Mouse (Mus musculus) layer of hippocampus, postnatal 36 days (tissue): ENCODE measurements at regions not wholly inside any gene's neighbourhood (a gene's known extent, or its start where the extent isn't known, plus 50 kb on each side); places are given as distances from the start of the nearest gene placed in this dataset.

Experiments used
- DNase-seq, 2 experiments: peaks; one replicate each; pipeline ENCODE4 v3.0.0; 2022

GRCm38 (mm10) chr14:62003013-62003781 lies 289.2 kb upstream of the Rnaseh2b start:
- DNase-seq, result peak; percentile 17 to 36

GRCm38 (mm10) chr14:62003797-62004196 lies 288.6 kb upstream of the Rnaseh2b start:
- DNase-seq, result no peak

DNA sequence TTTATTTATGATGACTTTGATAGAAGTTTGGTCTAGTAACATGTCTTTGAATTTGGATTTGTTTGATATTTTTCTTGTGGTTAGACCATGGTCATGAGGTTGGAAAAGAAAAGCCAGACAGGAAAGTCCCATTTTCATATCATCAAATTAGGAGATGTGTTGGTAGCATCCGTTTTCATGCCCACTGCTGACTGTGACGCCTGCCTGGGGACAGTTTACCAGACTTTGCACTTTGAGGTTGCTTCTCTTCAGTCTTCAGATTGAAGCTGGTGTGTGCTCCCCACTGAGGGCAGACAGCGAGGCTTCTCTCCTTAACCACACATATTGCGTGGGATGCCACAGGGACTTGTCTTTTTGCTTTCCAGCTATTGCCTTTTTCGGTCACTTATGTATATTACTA lies 283.7 kb upstream of the Rnaseh2b start:
- DNase-seq, result no peak

DNA sequence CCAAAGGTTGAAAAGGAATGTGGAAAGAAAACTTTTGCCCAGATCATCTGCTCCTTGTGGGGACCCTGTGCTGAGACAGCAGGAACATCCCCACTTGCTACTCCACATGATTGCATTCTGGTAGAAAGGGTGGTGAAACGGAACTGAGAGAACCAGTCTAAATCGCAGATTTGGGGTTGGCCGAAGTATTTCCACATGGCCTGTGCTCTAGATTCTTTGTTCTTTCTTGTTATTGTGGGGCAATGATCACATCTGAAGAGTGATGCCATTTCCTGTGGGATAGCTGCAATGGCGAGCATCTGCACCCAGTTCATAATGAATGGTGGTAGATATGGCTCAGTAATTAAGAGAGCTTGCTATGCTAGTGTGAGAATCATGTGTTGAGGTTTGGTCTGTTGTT lies 273.6 kb upstream of the Rnaseh2b start:
- DNase-seq, result no peak

DNA sequence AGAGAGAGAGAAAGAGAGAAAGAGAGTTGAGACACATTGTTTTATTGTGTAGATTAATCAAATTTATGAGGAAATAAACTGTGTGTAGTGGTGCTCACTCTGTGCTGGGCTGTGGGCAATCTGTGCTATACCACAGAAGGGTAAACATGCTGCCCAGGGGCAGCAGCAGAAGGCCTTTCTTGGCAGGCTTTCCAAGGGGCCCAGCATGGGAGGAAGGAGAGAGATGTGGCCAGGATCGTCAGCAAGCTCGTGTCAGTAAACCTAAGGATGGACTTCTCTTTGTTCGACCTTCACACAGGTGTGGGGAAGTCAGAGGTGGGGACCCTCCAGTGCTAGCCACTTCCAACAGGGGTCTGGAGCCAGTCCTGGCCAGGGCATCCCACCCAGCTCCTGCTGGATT lies 271.4 kb upstream of the Rnaseh2b start:
- no peak for DNase-seq

DNA sequence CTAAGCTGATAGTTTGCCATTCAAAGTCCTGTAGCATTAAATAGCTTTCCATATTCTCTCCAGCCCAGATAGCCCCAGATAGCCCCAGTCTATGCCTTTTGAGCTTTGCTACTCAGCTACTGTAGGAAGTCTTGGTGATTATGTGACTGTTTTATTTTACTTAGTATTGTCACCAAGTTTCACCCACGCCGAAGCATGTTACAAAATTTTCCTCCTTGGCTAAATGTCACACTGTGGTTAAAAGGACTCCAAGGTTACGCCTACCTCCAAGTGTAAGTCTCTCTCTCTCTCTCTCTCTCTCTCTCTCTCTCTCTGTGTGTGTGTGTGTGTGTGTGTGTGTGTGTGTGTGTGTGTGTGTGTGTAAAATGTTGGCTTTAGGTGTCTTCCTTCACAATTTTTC lies 270.2 kb upstream of the Rnaseh2b start:
- no peak for DNase-seq

DNA sequence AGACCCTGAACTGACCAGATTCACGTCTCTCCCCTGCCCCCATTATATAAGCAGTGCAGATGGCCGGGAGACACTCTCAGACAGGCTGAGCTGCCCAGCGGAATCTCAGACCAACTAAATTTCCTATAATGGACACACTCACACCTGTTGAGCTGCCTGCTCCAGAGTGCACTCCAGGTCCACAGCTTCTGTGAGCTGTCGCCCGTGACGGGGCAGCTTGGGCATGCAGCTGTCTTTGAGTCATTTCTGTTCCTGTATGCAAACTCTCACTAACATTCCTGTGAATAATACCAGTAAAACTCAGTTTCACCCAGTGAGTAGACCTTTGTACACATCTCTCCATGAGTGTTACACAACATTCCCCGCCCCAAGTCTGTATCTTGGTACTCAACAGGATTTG lies 269.4 kb upstream of the Rnaseh2b start:
- DNase-seq, result no peak

GRCm38 (mm10) chr14:62027751-62028279 lies 264.6 kb upstream of the Rnaseh2b start:
- DNase-seq, result no peak

GRCm38 (mm10) chr14:62030059-62030458 lies 262.3 kb upstream of the Rnaseh2b start:
- no peak for DNase-seq

- DNase-seq, result no peak
These were observed 258.7 kb upstream of the Rnaseh2b start for GRCm38 (mm10) chr14:62033661-62034060.

DNA sequence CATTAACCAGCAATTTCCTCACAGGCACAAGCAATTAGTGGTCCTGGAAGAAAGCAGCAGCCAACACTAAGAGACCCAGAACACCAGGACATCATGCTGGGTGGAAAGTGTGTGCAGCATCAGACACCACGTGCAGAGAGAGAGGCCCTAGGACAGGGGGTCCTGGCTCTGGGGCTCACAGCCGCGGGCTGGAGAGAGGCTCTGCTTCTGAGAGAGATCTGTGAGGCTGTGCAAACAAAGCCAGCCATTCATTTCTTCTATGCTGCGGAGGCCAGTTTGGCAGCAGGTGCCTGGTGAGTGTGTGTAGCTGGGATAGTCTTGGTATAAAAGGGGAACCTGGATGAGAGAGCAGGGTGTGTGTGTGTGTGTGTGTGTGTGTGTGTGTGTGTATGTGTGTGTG lies 257.7 kb upstream of the Rnaseh2b start:
- DNase-seq, result peak in 1 of 2 experiments; percentile 4

- DNase-seq, result no peak
These were observed 257.0 kb upstream of the Rnaseh2b start for GRCm38 (mm10) chr14:62035416-62035815.

DNA sequence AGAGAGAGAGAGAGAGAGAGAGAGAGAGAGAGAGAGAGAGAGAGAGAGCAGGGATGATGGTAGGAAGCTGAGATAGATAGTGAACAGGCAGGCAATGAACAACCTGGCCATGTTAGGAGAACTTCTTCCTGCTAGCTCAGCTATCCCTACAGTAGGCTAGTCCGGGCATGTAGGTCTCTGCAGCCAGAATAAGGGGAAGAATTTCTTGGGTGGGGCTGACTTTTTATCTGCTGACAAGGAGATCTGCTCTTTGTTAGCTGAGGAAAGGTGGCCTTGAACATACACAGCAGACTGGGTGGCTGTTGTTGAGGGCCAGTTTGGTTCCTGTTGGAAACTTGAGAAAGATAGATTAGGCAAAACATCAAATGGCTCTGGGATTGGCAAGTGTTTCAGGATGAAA lies 254.9 kb upstream of the Rnaseh2b start:
- no peak for DNase-seq

- DNase-seq, result no peak
These were observed 254.5 kb upstream of the Rnaseh2b start for GRCm38 (mm10) chr14:62037917-62038316.

GRCm38 (mm10) chr14:62042305-62043116 lies 249.9 kb upstream of the Rnaseh2b start:
- DNase-seq, result peak; percentile 54 to 77

GRCm38 (mm10) chr14:62043117-62043422 lies 249.3 kb upstream of the Rnaseh2b start:
- no peak for DNase-seq

DNA sequence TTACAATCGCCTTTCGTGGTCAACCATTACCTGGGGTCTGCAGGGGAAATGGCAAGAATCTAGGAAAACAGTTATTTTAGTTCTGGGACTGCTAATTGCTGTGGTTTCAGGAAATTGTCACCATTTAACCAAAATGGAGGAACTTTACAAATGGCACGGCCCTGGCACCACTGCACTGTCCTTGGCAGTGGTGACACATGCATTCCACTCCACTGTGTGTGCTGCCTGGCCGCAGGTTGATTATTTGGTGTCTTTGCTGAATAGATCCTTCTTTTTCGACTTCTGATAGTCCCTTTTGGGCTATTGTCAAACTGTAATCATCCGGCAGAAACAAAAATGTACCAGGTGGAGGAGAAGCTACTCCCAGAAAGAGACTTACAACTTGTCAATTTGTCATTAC lies 241.4 kb upstream of the Rnaseh2b start:
- DNase-seq, result no peak

DNA sequence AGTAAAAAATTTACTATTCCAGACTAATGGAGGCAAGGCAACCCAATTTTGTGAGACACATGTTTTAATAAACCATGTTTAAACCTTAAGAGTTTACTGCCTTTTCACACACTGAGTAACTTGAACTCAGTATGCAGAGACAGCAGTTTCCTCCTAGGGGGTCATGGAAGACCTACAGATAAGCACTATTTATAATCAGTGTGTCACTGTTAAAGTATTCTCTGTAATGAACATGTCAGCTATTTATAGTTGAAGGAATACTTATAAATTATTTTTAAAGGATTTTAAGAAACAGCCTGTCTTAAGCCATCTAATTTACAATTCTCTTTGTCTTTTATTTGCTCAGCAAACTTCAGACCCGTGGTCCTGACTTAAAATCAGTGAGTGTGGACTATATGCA lies 240.5 kb upstream of the Rnaseh2b start:
- DNase-seq, result no peak

DNA sequence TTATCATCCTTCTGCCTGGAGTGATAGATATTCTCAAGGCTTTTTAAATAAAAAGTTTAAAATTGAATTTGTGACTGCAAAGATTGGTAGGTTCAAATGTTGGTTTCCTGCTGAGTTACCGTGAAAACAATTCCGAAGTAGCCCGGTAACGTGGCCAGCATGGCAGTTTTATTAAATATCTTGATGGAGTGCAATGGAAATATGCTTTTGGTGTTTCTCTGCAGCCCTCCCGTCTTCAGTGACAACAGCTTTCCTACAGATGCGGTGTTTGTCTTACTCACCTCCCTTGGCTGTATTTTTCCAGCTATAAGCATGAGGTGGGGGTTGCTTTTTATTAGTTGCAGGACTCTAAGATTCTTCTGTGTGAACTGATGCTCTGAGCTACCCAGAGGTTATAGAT lies 239.4 kb upstream of the Rnaseh2b start:
- DNase-seq, result no peak

- DNase-seq, result no peak
These were observed 235.3 kb upstream of the Rnaseh2b start for GRCm38 (mm10) chr14:62057096-62057495.

DNA sequence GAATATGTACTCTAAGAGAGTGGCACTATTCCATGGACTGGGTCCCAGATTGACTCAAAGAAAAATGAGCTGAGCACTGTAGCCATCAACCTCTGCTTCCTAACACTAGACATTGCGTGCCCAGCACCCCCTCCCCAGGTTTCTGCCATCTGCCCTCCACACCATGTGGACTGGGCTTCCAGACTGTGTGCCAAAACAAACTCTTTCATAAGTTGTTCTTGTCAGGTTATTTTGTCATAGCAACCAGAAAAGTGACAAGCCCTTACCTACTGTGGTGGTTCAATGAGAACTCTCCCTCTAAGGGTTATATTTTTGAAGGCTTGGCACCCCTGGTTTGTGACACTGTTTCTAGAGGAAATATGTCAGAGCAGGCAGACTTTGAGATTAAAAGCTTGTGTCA lies 234.3 kb upstream of the Rnaseh2b start:
- DNase-seq, result no peak

GRCm38 (mm10) chr14:62071140-62071539 lies 221.2 kb upstream of the Rnaseh2b start:
- no peak for DNase-seq

- DNase-seq, result peak in 1 of 2 experiments; percentile 1
These were observed 208.3 kb upstream of the Rnaseh2b start for GRCm38 (mm10) chr14:62084047-62084446.

DNA sequence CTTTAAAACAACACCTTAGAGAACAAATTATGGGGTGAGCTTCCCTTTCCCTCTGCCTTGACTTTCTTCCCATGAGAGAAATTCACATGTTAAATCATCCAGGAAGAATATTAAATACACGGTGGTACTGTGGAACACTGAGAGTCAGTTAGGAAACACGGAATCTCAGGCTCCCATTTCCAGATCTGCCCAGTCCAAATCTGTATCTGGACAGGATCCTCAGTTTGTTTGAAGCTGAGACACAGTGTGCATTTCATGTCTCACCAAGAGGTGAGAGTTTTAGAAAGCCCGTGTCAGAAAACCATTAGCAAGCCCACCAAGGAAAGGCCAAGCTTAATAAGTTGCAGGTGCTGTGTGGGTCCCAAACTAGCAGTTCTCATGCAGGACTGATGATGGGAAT lies 204.2 kb upstream of the Rnaseh2b start:
- no peak for DNase-seq
